Mouse (Mus musculus) CD4-positive helper T cell, adult 2 months (primary cell): Measurements from ENCODE around the gene Shisal1.

Experiments
- DNase-seq: peaks from one replicate; pipeline ENCODE4 v3.0.0-alpha.2; 2012; ENCODE audit warnings: low read depth, missing footprints, low spot score

Shisal1 gene

GRCm38 (mm10) chr15:84446997-84447396 is at the start of gene Shisal1:
TSS of gene Shisal1 (minus strand) at chr15:84447097.
- DNase-seq: no peak

- no peak for DNase-seq
Observed at GRCm38 (mm10) chr15:84490486-84490885, 43.6 kb upstream of the Shisal1 start.

GRCm38 (mm10) chr15:84484255-84484654 is 37.4 kb upstream of the Shisal1 start:
- no peak for DNase-seq

GRCm38 (mm10) chr15:84483622-84484021 is 36.7 kb upstream of the Shisal1 start:
- no peak for DNase-seq

- no peak for DNase-seq
Observed at GRCm38 (mm10) chr15:84481259-84481877, 34.5 kb upstream of the Shisal1 start.

- DNase-seq: no peak
Observed at GRCm38 (mm10) chr15:84469391-84469790, 22.5 kb upstream of the Shisal1 start.

- no peak for DNase-seq
Observed at GRCm38 (mm10) chr15:84467761-84468160, 20.9 kb upstream of the Shisal1 start.

GRCm38 (mm10) chr15:84466458-84467267 is 19.8 kb upstream of the Shisal1 start:
- DNase-seq: no peak

- no peak for DNase-seq
Observed at GRCm38 (mm10) chr15:84461429-84461828, 14.5 kb upstream of the Shisal1 start.

GRCm38 (mm10) chr15:84458983-84459382 is 12.1 kb upstream of the Shisal1 start:
- no peak for DNase-seq

- DNase-seq: no peak
Observed at GRCm38 (mm10) chr15:84455286-84455685, 8.4 kb upstream of the Shisal1 start.

GRCm38 (mm10) chr15:84453091-84453490 is 6.2 kb upstream of the Shisal1 start:
- no peak for DNase-seq

- DNase-seq: no peak
Observed at GRCm38 (mm10) chr15:84450441-84451183, 3.7 kb upstream of the Shisal1 start.

- DNase-seq: no peak
Observed at GRCm38 (mm10) chr15:84445812-84446716, 833 bp downstream of the Shisal1 start.

GRCm38 (mm10) chr15:84444181-84444580 is 2.7 kb downstream of the Shisal1 start:
- no peak for DNase-seq

- DNase-seq: no peak
Observed at GRCm38 (mm10) chr15:84443631-84444030, 3.3 kb downstream of the Shisal1 start.

GRCm38 (mm10) chr15:84441682-84442315 is 5.1 kb downstream of the Shisal1 start:
- no peak for DNase-seq

- DNase-seq: no peak
Observed at GRCm38 (mm10) chr15:84440820-84441219, 6.1 kb downstream of the Shisal1 start.

- no peak for DNase-seq
Observed at GRCm38 (mm10) chr15:84433586-84434185, 13.2 kb downstream of the Shisal1 start.

- DNase-seq: no peak
Observed at GRCm38 (mm10) chr15:84430482-84430881, 16.4 kb downstream of the Shisal1 start.
